Mouse (Mus musculus) adrenal gland, postnatal 36 days (tissue): ENCODE measurements around the gene Ppip5k2. TPM values are rescaled to one million over a fixed set of nuclear protein-coding genes. Genes with fewer than 3 reads are reported as not detected.

Experiments used
- DNase-seq, 2 experiments: peaks; one replicate each; pipeline ENCODE4 v3.0.0; 2021; ENCODE audit warnings: mixed read lengths in 1 of 2
- total RNA-seq, 2 experiments: library from RNA; stranded (reverse); gene quantifications; 2 replicates each; pipeline ENCODE4 v1.2.3; 2021

The Ppip5k2 gene
- total RNA-seq, 2 experiments from 2014 or later = 12.0 to 14.7 TPM

GRCm38 (mm10) chr1:97661406-97662241 is 108.6 kb downstream of the Ppip5k2 start, which contains the start of gene D1Ertd622e:
D1Ertd622e (minus strand) TSS chr1:97662074.
- DNase-seq = peak; percentile 87 to 92

- peak; percentile 80 to 82 for DNase-seq
Measured at GRCm38 (mm10) chr1:97660687-97661405, 109.4 kb downstream of the Ppip5k2 start.

- no peak for DNase-seq
Measured at GRCm38 (mm10) chr1:97659405-97659804, 110.8 kb downstream of the Ppip5k2 start.

GRCm38 (mm10) chr1:97657786-97658185 is 112.4 kb downstream of the Ppip5k2 start:
- no peak for DNase-seq

GRCm38 (mm10) chr1:97657201-97657600 is 113.0 kb downstream of the Ppip5k2 start:
- DNase-seq = no peak

Other genes with a start within 250 kb of the Ppip5k2 start
- gene D1Ertd622e, start 108.3 kb downstream of the Ppip5k2 start, total RNA-seq = 10 to 100 TPM; 14.6 to 18.0 TPM
- gene Gin1, start 239 bp downstream of the Ppip5k2 start, total RNA-seq = 10 to 100 TPM in 1 of 2 experiments, 1 to 10 TPM in 1; 8.7 to 10.7 TPM